Mouse (Mus musculus) left cerebral cortex, postnatal 10 days (tissue): ENCODE measurements around the gene Srsf5. TPM values are rescaled to one million over a fixed set of nuclear protein-coding genes. Genes with fewer than 3 reads are reported as not detected.
A peak's percentile ranks its signal among the peaks of the same experiment; 100 is the strongest.

Experiments used
- DNase-seq, 2 experiments: peaks; one replicate each; pipeline ENCODE4 v3.0.0; 2021 to 2022; ENCODE audit warnings: low spot score in 2 of 2, mixed read lengths in 1 of 2; ENCODE audit errors: extremely low spot score in 1 of 2
- intact Hi-C: fragments of 180-260 bp; cut with DNase I; formaldehyde crosslinking; loops from one replicate; pipeline ENCODE4 v1.15.1; 2025
- total RNA-seq, 2 experiments: library from RNA; stranded (reverse); gene quantifications; 2 replicates each; pipeline ENCODE4 v1.2.3; 2021

Srsf5 gene
- total RNA-seq, 2 experiments from 2014 or later = 338 to 355 TPM

DNA sequence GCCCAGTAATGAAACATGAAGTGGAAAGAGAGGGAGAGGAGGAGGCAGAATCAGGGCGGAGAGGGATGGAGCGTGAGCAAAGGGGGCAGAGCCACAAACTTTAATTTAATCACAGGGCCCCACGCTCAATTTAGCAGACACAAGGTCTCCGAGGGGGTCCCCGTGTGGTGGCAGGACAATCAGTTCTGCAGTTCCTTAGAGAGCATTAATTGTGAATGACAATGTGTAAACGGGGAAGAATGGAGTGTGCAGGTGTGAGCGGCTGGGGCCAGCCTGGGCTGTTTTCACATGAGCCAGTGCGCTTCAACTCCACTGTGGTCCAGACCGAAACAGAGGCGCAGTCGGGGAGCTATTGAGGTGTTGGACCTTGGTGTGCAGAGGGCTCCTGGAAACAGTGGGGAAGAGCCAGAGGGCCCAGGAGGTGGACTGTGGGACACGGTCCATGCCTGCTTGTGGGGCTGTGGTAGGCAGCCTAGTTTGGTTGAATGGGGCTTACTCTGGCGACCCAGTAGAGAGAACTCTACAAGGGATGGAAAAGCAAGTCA lies 45.7 kb downstream of the Srsf5 start:
- intact Hi-C loops = no loop called here
- DNase-seq = peak in 1 of 2 experiments; percentile 10

DNA sequence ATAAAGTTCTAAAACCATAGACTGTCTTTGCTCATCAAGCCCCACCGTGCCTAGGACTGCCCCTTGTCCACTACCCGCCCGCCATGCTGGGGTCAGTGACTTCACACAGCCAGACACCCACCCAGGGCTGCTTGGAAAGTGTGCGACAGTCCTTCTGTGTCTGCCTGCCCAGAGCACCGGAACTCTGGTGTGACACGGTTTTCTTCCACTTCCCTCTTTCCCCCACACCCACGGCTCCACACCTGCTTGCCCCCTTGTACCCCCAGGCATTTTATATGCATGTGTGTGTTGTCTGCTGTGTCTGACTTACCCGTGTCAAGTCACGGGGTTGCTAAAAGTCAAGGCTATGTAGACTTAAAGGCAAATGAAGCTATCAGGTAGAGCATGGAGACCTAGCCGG lies 46.5 kb downstream of the Srsf5 start:
- DNase-seq = peak in 1 of 2 experiments; percentile 11
- intact Hi-C loops = no loop called here

DNA sequence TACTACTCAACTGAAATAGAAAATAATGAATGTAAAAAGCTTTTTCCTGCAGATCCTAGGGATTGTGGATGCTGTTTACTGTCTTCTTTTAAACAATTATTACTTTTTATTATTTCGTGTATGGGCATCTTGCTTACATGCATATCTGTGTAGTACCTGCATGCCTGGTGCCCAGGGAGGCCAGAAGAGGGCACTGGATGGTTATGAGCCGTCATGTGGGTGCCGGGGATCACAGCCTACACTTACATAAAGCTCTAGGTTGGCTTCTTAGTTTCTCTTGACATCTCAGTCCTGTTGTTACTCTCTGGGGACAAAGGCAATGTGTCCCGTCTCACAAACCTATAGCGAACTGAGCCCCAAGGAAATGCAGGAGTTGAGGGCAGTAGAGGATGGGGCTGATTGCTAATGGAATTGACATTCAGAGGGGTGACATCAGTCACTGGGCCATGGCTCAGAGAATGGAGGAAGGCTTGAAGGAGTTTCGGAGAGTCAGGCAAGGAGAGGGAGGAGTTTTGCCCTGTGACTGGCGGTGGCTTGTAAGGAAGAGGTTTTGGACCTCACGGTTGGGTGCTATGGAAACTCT lies 47.3 kb downstream of the Srsf5 start:
- DNase-seq = no peak
- intact Hi-C loops = no loop called here

DNA sequence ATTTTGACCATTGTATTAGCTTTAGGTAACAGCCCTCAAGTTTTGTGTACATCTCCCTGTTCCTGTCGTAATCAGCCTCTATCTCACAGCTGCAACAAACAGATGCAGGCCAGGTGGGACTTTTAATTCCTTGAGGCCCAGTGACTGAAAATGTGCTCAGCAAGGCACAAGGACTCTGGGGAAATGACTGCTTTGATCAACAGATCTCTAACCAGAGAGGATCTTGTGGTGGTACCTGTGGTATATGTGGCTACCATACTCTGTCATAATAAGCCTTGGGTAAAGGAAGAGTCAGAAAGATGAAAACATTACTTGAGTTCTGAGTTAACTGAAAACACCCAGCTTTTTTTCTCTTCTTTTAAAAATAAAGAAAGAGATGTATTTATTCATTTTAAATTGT lies 48.5 kb downstream of the Srsf5 start:
- no peak for DNase-seq
- intact Hi-C loops = no loop called here

DNA sequence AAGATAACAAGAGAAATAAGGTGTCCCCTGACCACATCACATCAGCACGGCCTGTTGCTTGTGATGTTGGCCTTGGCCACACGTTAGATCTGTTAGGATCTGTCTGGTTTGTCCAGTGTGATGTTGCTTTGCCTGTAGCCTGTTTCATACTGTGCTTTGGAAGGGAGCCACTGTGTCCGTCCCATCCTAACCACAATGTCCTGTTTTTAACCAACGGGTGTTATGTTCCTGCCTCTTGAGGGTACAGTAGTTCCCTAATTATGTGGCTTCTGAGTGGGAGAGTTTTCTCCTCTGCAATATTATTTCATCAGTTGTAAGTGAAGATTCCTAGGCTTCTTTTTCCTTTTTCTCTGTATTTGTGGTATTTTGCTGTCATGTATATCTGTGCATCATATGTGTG lies 50.0 kb downstream of the Srsf5 start:
- intact Hi-C loops = no loop called here
- no peak for DNase-seq

DNA sequence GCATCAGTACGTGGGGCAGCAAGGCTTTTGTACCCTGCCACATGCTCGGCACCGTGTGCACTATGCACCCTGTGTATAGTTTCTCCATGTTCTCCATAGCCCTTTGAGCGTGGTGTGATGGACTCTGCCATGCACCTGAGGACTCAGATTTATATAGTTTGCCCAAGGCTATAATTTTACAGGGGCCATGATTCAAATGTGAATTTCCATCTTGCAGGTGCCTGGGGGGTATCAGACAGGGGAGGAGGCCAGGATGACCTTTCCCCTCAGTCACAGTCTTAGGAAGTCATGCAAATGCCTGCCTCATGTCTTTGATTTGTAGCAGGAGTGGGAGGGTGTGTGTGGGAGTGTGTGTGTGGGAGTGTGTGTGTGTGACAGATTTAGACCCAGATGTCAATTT lies 52.3 kb downstream of the Srsf5 start:
- intact Hi-C loops = no loop called here
- no peak for DNase-seq

DNA sequence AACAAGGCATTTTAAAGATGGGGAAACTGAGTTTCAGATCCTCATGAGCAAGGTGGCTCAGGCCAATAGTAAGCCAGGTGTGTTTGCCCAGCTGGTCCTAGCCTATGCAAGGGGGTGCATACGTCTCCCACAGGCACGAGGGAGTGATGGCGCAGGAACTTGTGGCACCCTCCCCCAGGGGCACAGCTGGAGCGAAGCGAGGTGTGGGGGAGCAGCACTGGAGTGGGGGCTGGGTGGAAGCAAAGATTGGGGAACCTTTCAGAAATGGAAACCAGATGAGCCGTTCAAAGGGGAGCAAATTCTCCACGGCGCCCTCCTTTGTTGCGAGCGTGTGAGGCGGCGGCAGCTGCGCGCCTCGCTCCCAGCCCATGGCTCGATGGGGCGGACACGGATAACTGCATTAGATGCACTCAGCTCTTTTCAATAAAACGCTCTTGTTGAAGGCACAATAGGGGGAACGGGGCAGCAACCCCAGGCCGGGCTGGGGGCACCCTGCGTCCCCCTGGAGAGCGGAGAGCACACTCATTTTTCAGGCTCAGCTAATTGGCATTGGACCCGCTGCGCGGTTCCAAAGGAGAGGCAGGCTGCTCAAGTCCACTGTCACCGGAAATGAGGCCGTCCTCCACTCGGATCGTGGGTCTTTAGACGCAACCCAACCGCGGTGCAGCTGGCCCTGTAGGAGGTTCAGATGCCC lies 53.4 kb downstream of the Srsf5 start:
- intact Hi-C loops = no loop called here
- DNase-seq = no peak

Other genes starting within 250 kb of the Srsf5 start
- gene Ccdc177, start 184.8 kb upstream of the Srsf5 start, total RNA-seq = 10 to 100 TPM; 18.6 to 18.8 TPM
- 10 to 100 TPM; 23.8 to 24.0 TPM for gene Susd6, start 155.0 kb upstream of the Srsf5 start, total RNA-seq
- not detected for gene Slc10a1, start 23.2 kb downstream of the Srsf5 start, total RNA-seq
- 10 to 100 TPM; 10.3 to 10.9 TPM for gene Smoc1, start 81.3 kb downstream of the Srsf5 start, total RNA-seq